Mouse (Mus musculus) retina, postnatal 1 day (tissue): Measurements from ENCODE around the gene Tgfb1.

Experiments
- DNase-seq: peaks from one replicate; pipeline ENCODE4 v3.0.0-alpha.2; 2012

Tgfb1 gene

DNA sequence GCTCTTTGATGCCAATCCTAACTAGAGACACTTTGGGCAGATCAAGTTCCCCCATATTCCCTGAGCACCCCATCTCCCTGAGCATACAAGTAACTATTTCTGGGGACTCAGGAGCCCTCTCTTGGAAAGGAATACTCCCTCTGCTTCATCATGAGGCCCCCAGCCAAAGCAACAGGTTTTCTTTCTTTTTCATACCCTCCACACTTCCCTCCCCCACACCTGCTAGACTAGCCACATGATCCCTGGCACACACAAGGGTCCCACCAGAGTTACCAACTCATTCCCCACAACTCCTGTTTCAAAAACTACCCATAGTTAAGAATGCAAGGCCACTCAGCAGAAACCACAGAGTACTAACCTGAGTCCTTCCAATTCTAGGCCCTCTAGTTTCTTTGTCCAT lies 66.3 kb downstream of the Tgfb1 start:
- DNase-seq, result no peak

DNA sequence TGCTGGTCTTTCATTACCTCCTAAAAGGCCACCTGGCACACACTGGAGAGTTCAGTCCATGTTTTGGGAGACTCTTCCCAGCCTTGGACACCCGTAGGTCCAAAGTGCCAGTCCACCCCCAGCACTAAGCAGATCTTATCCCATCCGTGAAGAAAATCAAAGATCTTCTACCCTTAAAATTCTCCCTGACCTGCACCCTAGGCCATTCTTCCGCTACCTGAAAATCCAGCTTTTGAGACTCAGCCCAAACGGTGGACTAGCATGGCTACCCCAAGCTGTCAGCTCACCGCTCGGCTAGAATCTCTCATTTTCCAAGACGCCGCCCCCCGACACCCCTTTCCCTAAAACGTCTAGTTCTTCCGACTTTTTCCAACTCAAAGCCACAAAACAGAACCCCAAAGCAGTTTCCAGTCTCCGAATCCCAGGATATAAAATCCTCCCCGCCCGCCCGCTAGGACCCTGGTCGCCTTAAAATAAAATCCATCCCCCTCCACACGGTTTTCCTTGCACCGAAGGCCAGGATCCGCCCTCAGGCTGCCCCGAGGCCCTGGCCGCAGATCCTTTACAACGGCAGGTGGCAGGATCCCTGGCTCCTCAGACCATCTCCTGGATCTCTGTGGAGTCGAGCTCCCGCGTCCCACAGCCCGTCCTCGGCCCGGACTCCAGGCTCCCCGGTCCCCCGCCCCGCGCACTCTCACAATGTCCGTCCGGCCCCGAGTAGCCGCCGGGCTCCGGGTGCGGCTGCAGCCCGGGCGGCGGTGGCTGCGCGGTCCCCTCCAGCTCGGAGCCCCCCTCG lies 67.0 kb downstream of the Tgfb1 start:
- DNase-seq, result no peak

DNA sequence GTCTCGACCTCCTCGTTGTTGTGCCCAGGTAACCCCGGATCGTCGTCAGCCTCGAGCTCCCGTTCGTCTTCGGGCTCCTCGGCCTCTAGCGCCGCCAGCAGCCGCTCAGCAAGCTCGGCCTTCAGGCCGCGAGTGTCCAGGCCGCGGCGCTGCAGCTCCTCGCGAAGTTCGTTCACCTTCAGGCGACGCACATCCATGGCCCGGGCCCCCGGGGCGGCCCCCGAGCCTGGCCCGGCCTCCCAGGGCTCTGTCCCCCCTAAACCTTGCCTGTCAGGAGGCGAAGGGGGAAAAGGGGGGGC lies 67.6 kb downstream of the Tgfb1 start:
- no peak for DNase-seq
